Mouse (Mus musculus): ENCODE data around the gene Spocd1. TPM values are rescaled to one million over a fixed set of nuclear protein-coding genes. Genes with fewer than 3 reads are reported as not detected.
"Not testable (repeated sequence)": the region's sequence is repeated elsewhere in the genome, so short reads cannot be mapped to it uniquely, and the experiment has no call there.

Spocd1 gene
- not detected in 2 replicates for polyA plus RNA-seq (2015; fragmentation: Nextera tagmentation; extraction: Ambion mirVana)

DNA sequence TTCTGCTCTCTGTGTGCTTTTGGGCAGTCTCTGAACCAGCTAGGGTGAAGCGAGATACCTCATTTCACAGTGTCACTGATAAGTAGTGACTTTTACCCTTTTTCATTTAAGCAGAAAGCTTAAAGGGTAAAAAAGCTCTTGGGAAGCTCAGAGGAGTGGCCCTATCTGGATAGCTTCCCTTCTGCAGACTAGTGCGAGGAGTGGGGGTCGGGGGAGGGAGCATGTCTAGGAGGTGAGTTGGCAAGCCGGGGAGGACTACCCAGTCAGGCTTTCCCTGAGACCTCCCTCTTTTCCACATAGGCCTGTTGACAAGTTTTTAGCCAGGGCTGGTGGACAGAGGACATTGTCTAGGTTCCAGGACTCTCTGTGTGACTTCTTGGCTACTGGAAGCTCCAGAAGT is at the start of gene Spocd1:
Spocd1 (plus strand) TSS at position 301 of the 400 bp plus-strand sequence.
- Histone ChIP-seq H3K4me2 (peak within 1 kb of the TSS; percentile 56), H3K9me3 (replicated peaks) (peaks cover 3% of the 10 kb centered on the region; the same call in 1 of the 2 replicates), H3K9ac (no peak within 1 kb of the TSS), H3K36me3 (replicated peaks) (no peaks in the 10 kb centered on the region), H3K4me1 (replicated peaks) (peaks cover 13% of the 10 kb centered on the region), H3K27me3 (no peaks in the 10 kb centered on the region), H3K27ac (replicated peaks) (no peak within 1 kb of the TSS), H3K4me3 (replicated peaks) (peak within 1 kb of the TSS; percentile 18; the same call in 1 of the 2 replicates)
- 42% methylated on average over 4 of the region's 4 CpGs for WGBS (ENCODE audit: insufficient replicate concordance)
- no peak for ATAC-seq (ENCODE audit: insufficient read depth)

GRCm38 (mm10) chr4:129880615-129881014 is 48.4 kb upstream of the Spocd1 start:
- no peak overlapping the region for H3K9ac ChIP-seq
- 69% methylated on average over 7 of the region's 7 CpGs for WGBS (ENCODE audit: insufficient replicate concordance)
- no peaks in the 10 kb centered on the region for H3K9me3 ChIP-seq (replicated peaks)
- H3K36me3 ChIP-seq (replicated peaks) = no peaks in the 10 kb centered on the region
- H3K4me2 ChIP-seq = no peak overlapping the region
- ATAC-seq (ENCODE audit: insufficient read depth) = no peak
- H3K4me3 ChIP-seq (replicated peaks) = no peak overlapping the region
- H3K27me3 ChIP-seq = no peaks in the 10 kb centered on the region
- H3K4me1 ChIP-seq (replicated peaks) = peaks cover 54% of the 10 kb centered on the region
- H3K27ac ChIP-seq (replicated peaks) = no peak overlapping the region

GRCm38 (mm10) chr4:129881661-129882060 is 47.4 kb upstream of the Spocd1 start:
- Histone ChIP-seq H3K27me3 (no peaks in the 10 kb centered on the region), H3K9me3 (replicated peaks) (no peaks in the 10 kb centered on the region), H3K27ac (replicated peaks) (0 out of 2 replicates have a peak overlapping the region, but pooled peaks have one; percentile 75)

DNA sequence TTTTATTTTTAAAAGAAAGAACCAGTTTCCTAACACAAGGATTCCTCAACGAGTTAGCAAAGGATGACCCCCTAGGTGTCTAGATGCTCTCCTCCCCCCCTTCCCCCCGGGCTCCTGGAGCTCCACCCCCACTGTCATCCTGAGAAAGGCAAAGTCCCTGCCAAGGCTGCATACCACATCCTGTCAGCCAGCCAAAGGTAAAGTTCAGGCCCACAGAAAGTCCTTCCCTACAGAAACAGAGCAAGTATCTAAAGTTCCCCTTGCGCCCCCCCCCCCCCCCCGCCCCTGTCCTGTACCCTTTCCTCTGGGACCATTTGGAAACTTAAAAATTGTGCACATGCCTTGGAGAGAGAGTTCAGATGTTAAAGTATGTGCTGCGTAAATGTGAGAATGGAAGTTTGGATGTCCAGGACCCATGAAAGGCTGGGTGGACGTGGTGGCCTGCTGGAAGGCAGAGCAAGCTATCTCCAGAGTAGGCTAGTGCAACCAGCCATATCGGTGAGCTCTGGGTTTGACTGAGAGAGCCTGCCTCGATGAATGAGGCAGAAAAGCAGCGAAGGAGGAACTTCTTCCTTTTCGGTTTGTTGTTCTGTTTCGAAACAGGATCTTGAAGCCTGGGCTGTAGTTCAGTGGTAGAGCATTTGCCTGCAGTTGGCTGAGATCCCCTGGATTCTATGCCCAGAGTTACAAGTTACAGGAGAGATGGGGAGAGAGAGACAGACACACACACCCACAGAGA is 46.3 kb upstream of the Spocd1 start:
- H3K27me3 ChIP-seq = no peaks in the 10 kb centered on the region
- peak overlapping the region; percentile 75 for H3K27ac ChIP-seq (replicated peaks)

More at GRCm38 (mm10) chr4:129881661-129882060, 47.4 kb upstream of the Spocd1 start:
- ATAC-seq (ENCODE audit: insufficient read depth) = no peak
- Histone ChIP-seq H3K4me3 (replicated peaks) (no peak overlapping the region), H3K36me3 (replicated peaks) (no peaks in the 10 kb centered on the region), H3K9ac (no peak overlapping the region), H3K4me2 (peak overlapping the region; percentile 49; the same call in 1 of the 2 replicates), H3K4me1 (replicated peaks) (peaks cover 54% of the 10 kb centered on the region)
- 18% methylated on average over 3 of the region's 3 CpGs for WGBS (ENCODE audit: insufficient replicate concordance)

GRCm38 (mm10) chr4:129884041-129884930 is 44.8 kb upstream of the Spocd1 start:
- Histone ChIP-seq H3K9me3 (replicated peaks) (no peaks in the 10 kb centered on the region), H3K9ac (no peak overlapping the region), H3K27me3 (no peaks in the 10 kb centered on the region), H3K4me2 (0 out of 2 replicates have a peak overlapping the region, but pooled peaks have one; percentile 49), H3K36me3 (replicated peaks) (no peaks in the 10 kb centered on the region), H3K4me1 (replicated peaks) (peaks cover 35% of the 10 kb centered on the region), H3K27ac (replicated peaks) (0 out of 2 replicates have a peak overlapping the region, but pooled peaks have one; percentile 38), H3K4me3 (replicated peaks) (no peak overlapping the region)
- WGBS (ENCODE audit: insufficient replicate concordance) = 52% methylated on average over 12 of the region's 12 CpGs
- no peak for ATAC-seq (ENCODE audit: insufficient read depth)

More for the DNA sequence above, 46.3 kb upstream of the Spocd1 start:
- H3K4me2 ChIP-seq = peak overlapping the region; percentile 49
- H3K36me3 ChIP-seq (replicated peaks) = no peaks in the 10 kb centered on the region
- peaks cover 44% of the 10 kb centered on the region for H3K4me1 ChIP-seq (replicated peaks)
- H3K4me3 ChIP-seq (replicated peaks) = peak overlapping the region; percentile 27
- ATAC-seq (ENCODE audit: insufficient read depth) = peak; percentile 56
- no peaks in the 10 kb centered on the region for H3K9me3 ChIP-seq (replicated peaks)
- WGBS (ENCODE audit: insufficient replicate concordance) = 7% methylated on average over 11 of the region's 11 CpGs
- H3K9ac ChIP-seq = peak overlapping the region; percentile 5; the same call in 1 of the 2 replicates

DNA sequence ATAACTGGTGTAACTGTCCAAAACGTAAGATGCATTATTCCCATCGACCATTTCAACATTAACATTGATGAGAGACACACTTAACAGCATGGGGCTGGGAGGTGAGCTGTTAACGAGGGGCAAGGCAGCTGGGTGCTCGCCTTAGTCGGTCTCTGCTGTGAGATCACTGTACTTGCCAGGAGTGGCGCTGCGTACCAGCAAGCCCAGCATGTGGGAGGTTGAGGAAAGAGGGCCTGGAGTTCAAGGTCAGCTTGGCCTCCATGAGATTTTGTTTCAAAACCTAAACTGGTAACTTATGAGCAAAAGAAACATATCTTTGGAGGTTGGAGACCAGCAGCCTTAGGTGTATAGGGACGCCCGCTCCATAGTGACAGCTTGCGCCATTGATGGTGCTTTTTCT is 39.4 kb upstream of the Spocd1 start:
- no peaks in the 10 kb centered on the region for H3K27me3 ChIP-seq
- no peak overlapping the region for H3K4me3 ChIP-seq (replicated peaks)
- peaks cover 1% of the 10 kb centered on the region; the same call in 1 of the 2 replicates for H3K4me1 ChIP-seq (replicated peaks)
- ATAC-seq (ENCODE audit: insufficient read depth) = no peak
- H3K36me3 ChIP-seq (replicated peaks) = no peaks in the 10 kb centered on the region
- 74% methylated on average over 10 of the region's 10 CpGs for WGBS (ENCODE audit: insufficient replicate concordance)
- H3K9me3 ChIP-seq (replicated peaks) = no peaks in the 10 kb centered on the region
- H3K27ac ChIP-seq (replicated peaks) = no peak overlapping the region
- H3K9ac ChIP-seq = no peak overlapping the region
- H3K4me2 ChIP-seq = no peak overlapping the region

DNA sequence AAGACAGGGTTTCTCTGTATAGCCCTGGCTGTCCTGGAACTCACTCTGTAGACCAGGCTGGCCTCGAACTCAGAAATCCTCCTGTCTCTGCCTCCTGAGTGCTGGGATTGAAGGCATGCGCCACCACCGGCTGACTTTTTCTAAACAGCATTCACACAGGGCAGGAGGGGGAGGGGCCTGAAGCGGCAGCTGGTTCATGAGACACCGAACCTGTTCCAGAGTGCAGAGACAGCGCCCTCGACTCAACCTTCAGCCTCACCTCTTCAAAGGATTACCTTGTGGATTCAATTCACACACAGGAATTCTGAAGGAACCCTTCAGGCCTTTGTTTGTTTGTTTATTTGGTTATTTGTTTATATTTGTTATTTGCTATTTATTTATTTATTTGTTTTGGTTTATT is 39.0 kb upstream of the Spocd1 start:
- no peak overlapping the region for H3K4me2 ChIP-seq
- 60% methylated on average over 7 of the region's 7 CpGs for WGBS (ENCODE audit: insufficient replicate concordance)
- H3K4me1 ChIP-seq (replicated peaks) = no peaks in the 10 kb centered on the region
- no peak for ATAC-seq (ENCODE audit: insufficient read depth)
- H3K9me3 ChIP-seq (replicated peaks) = no peaks in the 10 kb centered on the region
- H3K9ac ChIP-seq = no peak overlapping the region
- H3K27me3 ChIP-seq = no peaks in the 10 kb centered on the region
- H3K4me3 ChIP-seq (replicated peaks) = no peak overlapping the region
- no peak overlapping the region for H3K27ac ChIP-seq (replicated peaks)
- H3K36me3 ChIP-seq (replicated peaks) = no peaks in the 10 kb centered on the region

DNA sequence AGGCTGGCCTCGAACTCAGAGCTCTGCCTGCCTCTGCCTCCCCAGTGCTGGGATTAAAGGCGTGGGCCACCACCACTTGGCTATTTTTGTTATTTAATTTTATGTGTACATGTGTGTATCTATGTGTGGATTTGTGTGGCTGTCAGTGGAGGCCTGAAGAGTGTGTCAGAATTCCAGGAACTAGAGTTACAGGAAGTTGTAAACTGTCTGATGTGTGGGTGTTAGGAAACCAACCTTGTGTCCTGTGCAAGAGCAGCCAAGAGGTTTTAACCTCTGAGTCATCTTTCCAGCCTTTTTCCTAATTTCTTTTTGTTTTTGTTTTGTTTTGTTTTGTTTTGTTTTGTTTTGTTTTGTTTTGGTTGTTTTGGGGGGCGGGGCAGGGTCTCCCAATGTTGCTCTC is 34.2 kb upstream of the Spocd1 start:
- WGBS (ENCODE audit: insufficient replicate concordance) = 60% methylated on average over 3 of the region's 3 CpGs
- Histone ChIP-seq H3K27ac (replicated peaks) (no peak overlapping the region), H3K4me2 (no peak overlapping the region), H3K4me3 (replicated peaks) (no peak overlapping the region), H3K36me3 (replicated peaks) (no peaks in the 10 kb centered on the region), H3K4me1 (replicated peaks) (no peaks in the 10 kb centered on the region), H3K9me3 (replicated peaks) (no peaks in the 10 kb centered on the region), H3K27me3 (no peaks in the 10 kb centered on the region; the same call in 1 of the 2 replicates), H3K9ac (no peak overlapping the region)
- ATAC-seq (ENCODE audit: insufficient read depth) = no peak

GRCm38 (mm10) chr4:129898815-129899214 is 30.2 kb upstream of the Spocd1 start:
- not testable (repeated sequence) for H3K36me3 ChIP-seq (replicated peaks); H3K4me3 ChIP-seq (replicated peaks)
- 85% methylated on average over 18 of the region's 18 CpGs for WGBS (ENCODE audit: insufficient replicate concordance)

GRCm38 (mm10) chr4:129902394-129902793 is 26.7 kb upstream of the Spocd1 start:
- no peaks in the 10 kb centered on the region for H3K9me3 ChIP-seq (replicated peaks)
- H3K4me3 ChIP-seq (replicated peaks) = no peak overlapping the region
- H3K4me1 ChIP-seq (replicated peaks) = peaks cover 12% of the 10 kb centered on the region; the same call in 1 of the 2 replicates
- H3K36me3 ChIP-seq (replicated peaks) = no peaks in the 10 kb centered on the region
- ATAC-seq (ENCODE audit: insufficient read depth) = no peak
- H3K9ac ChIP-seq = no peak overlapping the region
- 59% methylated on average over 4 of the region's 4 CpGs for WGBS (ENCODE audit: insufficient replicate concordance)
- no peaks in the 10 kb centered on the region for H3K27me3 ChIP-seq
- no peak overlapping the region for H3K27ac ChIP-seq (replicated peaks)
- H3K4me2 ChIP-seq = no peak overlapping the region

More at GRCm38 (mm10) chr4:129898815-129899214, 30.2 kb upstream of the Spocd1 start:
- not testable (repeated sequence) for ATAC-seq (ENCODE audit: insufficient read depth); H3K27me3 ChIP-seq; H3K27ac ChIP-seq (replicated peaks); H3K9ac ChIP-seq; H3K4me2 ChIP-seq; H3K4me1 ChIP-seq (replicated peaks); H3K9me3 ChIP-seq (replicated peaks)

- WGBS (ENCODE audit: insufficient replicate concordance) = 31% methylated on average over 3 of the region's 3 CpGs
- no peak overlapping the region for H3K4me3 ChIP-seq (replicated peaks)
- H3K9me3 ChIP-seq (replicated peaks) = no peaks in the 10 kb centered on the region
- H3K9ac ChIP-seq = no peak overlapping the region
- peaks cover 12% of the 10 kb centered on the region; the same call in 1 of the 2 replicates for H3K4me1 ChIP-seq (replicated peaks)
- no peak for ATAC-seq (ENCODE audit: insufficient read depth)
- no peak overlapping the region for H3K27ac ChIP-seq (replicated peaks)
- H3K27me3 ChIP-seq = no peaks in the 10 kb centered on the region
- H3K36me3 ChIP-seq (replicated peaks) = no peaks in the 10 kb centered on the region
- no peak overlapping the region for H3K4me2 ChIP-seq
These were observed 25.5 kb upstream of the Spocd1 start for GRCm38 (mm10) chr4:129903577-129903976.

Data from liver, embryonic 15.5 days (tissue).